Mouse (Mus musculus): Measurements from ENCODE around the gene Gadl1. TPM values are rescaled to one million over a fixed set of nuclear protein-coding genes. Genes with fewer than 3 reads are reported as not detected.

Gadl1 gene
- total RNA-seq, 2 experiments from 2014 or later: 3.0 to 11.2 TPM

- intact Hi-C loops (cut with DNase I): no loop called here
Observed at GRCm38 (mm10) chr9:116111149-116111970, 202.1 kb downstream of the Gadl1 start.

GRCm38 (mm10) chr9:116114339-116114738 is 205.1 kb downstream of the Gadl1 start:
- no peak overlapping the region for H3K4me3 ChIP-seq
- H3K27ac ChIP-seq: peak overlapping the region; percentile 24; the same call in 1 of the 2 replicates
- intact Hi-C loops (cut with DNase I): no loop called here
- DNase-seq: no peak
- no peak for TF ChIP-seq CTCF (IDR thresholded peaks at IDR 0.05)

More at GRCm38 (mm10) chr9:116111149-116111970, 202.1 kb downstream of the Gadl1 start:
- H3K4me3 ChIP-seq: no peak overlapping the region
- no peak for DNase-seq
- no peak overlapping the region for H3K27ac ChIP-seq
- TF ChIP-seq CTCF (IDR thresholded peaks at IDR 0.05): no peak

GRCm38 (mm10) chr9:116115875-116116274 is 206.6 kb downstream of the Gadl1 start:
- TF ChIP-seq CTCF (IDR thresholded peaks at IDR 0.05): no peak
- no peak for DNase-seq
- H3K27ac ChIP-seq: no peak overlapping the region
- no peak overlapping the region for H3K4me3 ChIP-seq
- intact Hi-C loops (cut with DNase I): no loop called here

GRCm38 (mm10) chr9:116118332-116118872 is 209.1 kb downstream of the Gadl1 start:
- intact Hi-C loops (cut with DNase I): no loop called here
- H3K4me3 ChIP-seq: no peak overlapping the region
- DNase-seq: no peak
- no peak for TF ChIP-seq CTCF (IDR thresholded peaks at IDR 0.05)
- no peak overlapping the region for H3K27ac ChIP-seq

GRCm38 (mm10) chr9:116119990-116120389 is 210.7 kb downstream of the Gadl1 start:
- Histone ChIP-seq H3K27ac (peak overlapping the region; percentile 39), H3K4me3 (no peak overlapping the region)
- intact Hi-C loops (cut with DNase I): loop anchor here (5.0 kb wide), 1 partner anchor 52 kb away; no protein-coding TSS in a partner anchor
- no peak for TF ChIP-seq CTCF (IDR thresholded peaks at IDR 0.05)
- DNase-seq: peak; percentile 80

- Histone ChIP-seq H3K4me3 (no peak overlapping the region), H3K27ac (peak overlapping the region; percentile 77)
- intact Hi-C loops (cut with DNase I): loop anchor here (5.0 kb wide), 1 partner anchor 51 kb away; no protein-coding TSS in a partner anchor
- DNase-seq: peak; percentile 50
- TF ChIP-seq CTCF (IDR thresholded peaks at IDR 0.05): no peak
Observed at GRCm38 (mm10) chr9:116121472-116121871, 212.2 kb downstream of the Gadl1 start.

GRCm38 (mm10) chr9:116122544-116122943 is 213.3 kb downstream of the Gadl1 start:
- Histone ChIP-seq H3K4me3 (no peak overlapping the region), H3K27ac (peak overlapping the region; percentile 48)
- TF ChIP-seq CTCF (IDR thresholded peaks at IDR 0.05): peak; percentile 7; the same call in 1 of the 2 replicates
- no peak for DNase-seq
- intact Hi-C loops (cut with DNase I): loop anchor here (5.0 kb wide), 1 partner anchor 50 kb away; no protein-coding TSS in a partner anchor

- H3K27ac ChIP-seq: peak overlapping the region; percentile 48
Observed at GRCm38 (mm10) chr9:116122969-116123589, 213.8 kb downstream of the Gadl1 start.

More at GRCm38 (mm10) chr9:116122969-116123589, 213.8 kb downstream of the Gadl1 start:
- intact Hi-C loops (cut with DNase I): loop anchor here (5.0 kb wide), 1 partner anchor 49 kb away; no protein-coding TSS in a partner anchor
- H3K4me3 ChIP-seq: no peak overlapping the region
- no peak for TF ChIP-seq CTCF (IDR thresholded peaks at IDR 0.05)
- no peak for DNase-seq

Measured in gastrocnemius, adult 2 months (tissue).